Mouse (Mus musculus): ENCODE data around the gene Akap7.

Akap7 gene

DNA sequence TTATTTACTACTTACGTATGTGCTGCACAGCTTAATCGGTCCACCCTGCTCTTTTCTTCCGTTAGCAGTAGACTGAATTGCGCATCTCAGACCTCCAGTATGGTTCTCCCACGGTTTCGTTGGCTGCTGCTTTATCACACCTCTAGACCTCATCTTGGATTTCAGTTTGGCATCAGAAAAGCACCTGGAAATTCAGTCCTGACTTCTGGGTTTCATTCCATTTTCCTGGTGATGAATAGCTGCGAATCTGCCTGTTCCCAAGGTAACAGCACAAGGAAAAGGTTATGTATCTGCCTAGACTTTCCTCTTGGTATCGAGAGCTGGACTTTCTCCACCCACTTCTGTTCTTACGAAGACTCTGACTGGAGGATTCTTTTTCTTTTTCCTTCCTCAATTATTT lies at the start of gene Akap7:
TSS of gene Akap7 (minus strand) at position 101 of the 400 bp plus-strand sequence.
- no peak for DNase-seq (ENCODE audit: low read depth)

GRCm38 (mm10) chr10:25354390-25354789 lies 46.7 kb upstream of the Akap7 start:
- no peak for DNase-seq (ENCODE audit: low read depth)

DNA sequence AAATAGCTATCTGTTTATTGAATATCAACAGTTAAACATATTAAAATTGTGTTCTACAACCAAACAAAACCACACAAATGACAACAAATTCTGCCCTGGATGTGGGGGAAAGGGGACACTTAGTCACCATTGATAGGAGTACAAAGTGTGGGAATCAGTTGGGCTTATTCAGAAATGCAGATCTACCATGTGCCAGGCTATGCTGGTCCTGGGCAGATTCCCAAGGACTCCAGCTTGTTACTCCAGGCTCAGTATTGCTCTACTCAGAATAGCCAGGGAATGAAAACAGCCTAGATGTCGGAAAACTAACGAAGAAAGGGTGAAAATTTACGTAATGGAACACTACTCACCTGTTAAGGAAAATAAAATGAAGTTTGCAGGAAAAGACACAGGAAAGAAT lies 46.3 kb upstream of the Akap7 start:
- no peak for DNase-seq (ENCODE audit: low read depth)

GRCm38 (mm10) chr10:25342801-25343200 lies 35.1 kb upstream of the Akap7 start:
- DNase-seq (ENCODE audit: low read depth), result no peak

DNA sequence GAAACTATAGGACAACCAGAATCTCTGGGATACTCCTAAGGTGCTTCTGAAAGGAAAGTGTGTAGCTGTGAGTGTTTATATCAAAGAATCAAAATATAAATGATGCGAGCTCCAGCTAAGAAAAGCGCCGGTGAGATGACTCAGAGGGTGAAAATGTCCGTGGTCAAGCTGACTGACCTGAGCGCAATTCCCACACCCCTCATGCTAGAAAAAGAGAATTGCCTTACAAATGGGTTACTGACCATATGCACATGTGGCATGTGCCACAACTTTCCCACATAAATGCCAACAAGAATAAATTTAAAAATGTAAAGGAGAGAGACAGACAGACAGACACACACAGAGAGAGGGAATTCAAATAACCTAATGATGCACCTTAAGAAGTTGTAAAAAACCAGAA lies 33.0 kb upstream of the Akap7 start:
- DNase-seq (ENCODE audit: low read depth), result no peak

DNA sequence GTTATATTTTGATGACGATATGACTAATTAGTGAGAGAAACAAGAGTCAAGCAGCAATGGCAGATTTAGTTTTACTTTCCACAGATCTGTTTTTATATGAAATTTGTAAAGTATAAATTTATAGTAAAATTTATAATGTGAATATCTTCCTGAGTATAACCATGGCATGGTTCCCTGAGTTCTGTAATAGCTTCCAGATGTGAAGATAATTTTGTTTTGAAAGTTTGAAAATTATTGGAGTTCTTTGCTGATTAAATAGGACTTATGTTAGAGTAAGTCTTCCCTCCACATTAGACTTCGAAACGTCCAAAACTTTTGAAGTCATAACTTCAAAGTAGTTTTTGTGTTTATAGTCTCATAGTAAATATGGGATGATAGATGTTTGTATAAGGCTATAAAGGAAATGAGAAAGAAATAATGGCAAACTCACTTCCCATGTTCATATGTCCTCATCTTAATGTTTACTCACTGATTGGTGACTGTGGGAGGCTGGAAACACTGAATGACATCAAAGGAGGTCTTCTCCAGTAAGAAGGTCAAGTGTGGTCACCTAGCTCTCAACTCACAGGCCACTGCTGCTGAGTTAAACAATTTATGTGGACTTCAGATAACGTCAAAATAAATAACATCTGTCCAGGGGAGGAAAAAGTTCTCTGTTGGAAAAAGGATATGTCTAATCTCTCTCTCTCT lies 25.9 kb upstream of the Akap7 start:
- no peak for DNase-seq (ENCODE audit: low read depth)

GRCm38 (mm10) chr10:25331321-25332049 lies 23.8 kb upstream of the Akap7 start:
- DNase-seq (ENCODE audit: low read depth), result no peak

- no peak for DNase-seq (ENCODE audit: low read depth)
Observed at GRCm38 (mm10) chr10:25330094-25330493, 22.4 kb upstream of the Akap7 start.

- DNase-seq (ENCODE audit: low read depth), result peak; percentile 7
Observed at GRCm38 (mm10) chr10:25327511-25327910, 19.8 kb upstream of the Akap7 start.

GRCm38 (mm10) chr10:25325690-25326089 lies 18.0 kb upstream of the Akap7 start:
- no peak for DNase-seq (ENCODE audit: low read depth)

GRCm38 (mm10) chr10:25321198-25321597 lies 13.5 kb upstream of the Akap7 start:
- DNase-seq (ENCODE audit: low read depth), result no peak

DNA sequence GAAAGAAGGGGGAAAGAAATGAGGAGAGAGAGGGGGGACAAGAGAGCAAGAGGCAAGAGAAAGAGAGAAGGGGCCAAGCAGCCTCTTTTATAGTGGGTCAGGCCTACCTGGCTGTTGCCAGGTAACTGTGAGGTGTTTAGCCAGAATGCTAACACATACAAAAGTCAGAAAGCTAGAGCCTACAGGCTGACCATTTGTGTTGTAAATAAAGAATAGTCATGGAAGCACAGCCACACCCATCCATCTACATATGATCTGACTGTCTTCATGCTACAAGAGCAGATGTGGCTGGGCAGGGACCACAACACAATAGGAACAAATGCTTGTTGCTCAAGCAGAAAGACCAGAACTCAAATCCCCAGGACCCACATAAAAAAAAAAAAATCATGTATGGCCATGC lies 11.9 kb upstream of the Akap7 start:
- DNase-seq (ENCODE audit: low read depth), result no peak

GRCm38 (mm10) chr10:25318405-25318804 lies 10.7 kb upstream of the Akap7 start:
- DNase-seq (ENCODE audit: low read depth), result no peak

DNA sequence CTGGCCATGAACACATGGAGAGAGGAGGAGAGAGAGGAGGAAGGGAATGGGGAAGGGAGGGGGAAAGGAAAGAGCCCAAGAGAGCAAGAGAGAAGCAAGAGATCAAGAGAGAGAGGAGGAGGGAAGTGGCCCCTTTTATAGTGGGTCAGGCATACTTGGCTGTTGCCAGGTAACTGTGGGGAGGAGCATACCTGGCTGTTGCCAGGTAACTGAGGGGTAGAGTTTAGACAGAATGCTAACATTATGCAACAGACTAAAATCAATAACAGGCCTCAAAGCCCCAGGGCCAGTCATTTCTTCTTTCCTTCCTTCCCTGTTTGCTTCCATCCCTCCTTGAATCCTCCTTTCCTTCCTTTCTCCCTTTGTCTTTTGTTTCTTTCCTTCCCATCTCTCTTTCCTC lies 10.0 kb upstream of the Akap7 start:
- no peak for DNase-seq (ENCODE audit: low read depth)

- no peak for DNase-seq (ENCODE audit: low read depth)
Observed at GRCm38 (mm10) chr10:25313856-25314584, 6.3 kb upstream of the Akap7 start.

DNA sequence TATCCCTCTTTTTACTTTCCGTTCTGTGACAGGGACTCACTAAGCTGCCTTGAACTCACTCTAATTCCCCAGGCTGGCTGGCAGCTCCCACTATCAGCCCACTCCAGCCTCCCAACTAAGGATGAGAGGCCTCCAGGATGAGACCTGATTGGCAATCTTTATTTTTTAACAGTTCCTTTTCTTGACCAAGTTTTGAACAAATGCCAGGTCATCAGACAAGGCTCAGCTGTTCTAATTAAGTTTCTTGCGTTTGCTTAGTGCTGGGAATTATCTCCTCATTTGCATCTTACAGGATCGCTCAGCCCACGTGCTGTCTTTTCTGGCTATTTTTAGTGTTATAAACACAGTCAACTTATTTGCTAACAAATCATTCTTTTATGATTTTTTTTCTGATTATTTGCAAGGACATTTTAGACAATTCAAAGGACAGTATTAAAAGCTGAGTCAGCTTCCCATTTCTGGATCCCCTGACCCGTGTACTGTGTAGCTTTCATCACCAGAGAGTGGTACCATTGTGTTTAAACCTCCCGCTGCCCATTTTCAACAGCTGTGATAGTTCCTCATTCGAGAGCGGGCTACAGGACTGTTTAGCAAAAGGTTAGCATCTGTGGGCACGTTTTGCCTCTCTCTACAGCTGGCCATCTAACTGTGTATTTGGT lies 4.0 kb upstream of the Akap7 start:
- no peak for DNase-seq (ENCODE audit: low read depth)

DNA sequence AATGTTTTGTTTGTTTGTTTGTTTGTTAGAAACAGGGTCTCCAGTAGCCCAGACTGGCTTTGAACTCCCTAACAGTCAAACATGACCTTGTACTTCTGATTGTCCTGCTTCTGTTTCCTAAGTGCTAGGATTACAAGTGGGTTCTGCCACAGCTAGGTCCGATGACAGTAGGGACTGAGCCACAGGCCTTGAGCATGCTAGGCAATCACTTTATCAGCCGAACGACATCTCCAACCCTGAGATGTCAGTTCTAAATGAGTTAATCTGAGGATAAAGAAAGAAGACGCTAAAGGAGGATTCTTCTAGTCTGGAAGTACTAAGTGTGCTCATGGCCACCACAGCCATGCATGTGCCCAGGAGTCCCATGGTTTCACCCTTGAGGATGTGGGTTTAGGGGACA lies 3.1 kb upstream of the Akap7 start:
- DNase-seq (ENCODE audit: low read depth), result no peak

- DNase-seq (ENCODE audit: low read depth), result no peak
Observed at GRCm38 (mm10) chr10:25309996-25310395, 2.3 kb upstream of the Akap7 start.

DNA sequence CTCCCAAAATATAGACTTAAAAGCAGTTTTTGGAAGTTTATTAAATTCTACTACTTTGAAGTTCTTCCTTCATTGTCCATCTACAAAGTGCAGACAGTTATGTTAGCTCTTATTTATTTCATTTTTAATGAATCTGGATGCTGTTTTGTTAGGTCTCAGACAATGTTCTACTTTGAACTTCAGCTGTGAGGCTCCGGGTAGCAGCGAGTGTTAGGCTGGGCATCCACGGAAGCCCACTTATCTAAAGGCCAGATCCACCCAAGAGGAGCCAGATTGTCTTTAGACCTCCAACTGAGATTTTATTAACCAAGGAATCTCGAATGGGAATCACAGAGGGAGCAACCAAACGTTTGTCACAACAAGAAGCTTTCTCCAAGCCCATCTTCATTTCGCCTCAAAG lies 2.5 kb downstream of the Akap7 start:
- no peak for DNase-seq (ENCODE audit: low read depth)

GRCm38 (mm10) chr10:25304608-25305007 lies 3.1 kb downstream of the Akap7 start:
- DNase-seq (ENCODE audit: low read depth), result no peak

GRCm38 (mm10) chr10:25299031-25299529 lies 8.6 kb downstream of the Akap7 start:
- peak; percentile 69 for DNase-seq (ENCODE audit: low read depth)

- peak; percentile 36 for DNase-seq (ENCODE audit: low read depth)
Observed at GRCm38 (mm10) chr10:25298264-25298671, 9.4 kb downstream of the Akap7 start.

Data from c-Kit-positive CD71-positive TER-119-negative erythroid progenitor cells, embryonic 14.5 days (primary cell).